Mouse (Mus musculus) C3H10T1/2 (cell line): Measurements from ENCODE around the gene Unc13a. TPM values are rescaled to one million over a fixed set of nuclear protein-coding genes. Genes with fewer than 3 reads are reported as not detected.

Experiments
- polyA plus RNA-seq, 2 experiments: library from polyadenylated mRNA; unstranded; fragments of >200 nt; fragmentation: generic; extraction: Trizol; gene quantifications; one replicate each; pipeline ENCODE4 v1.2.1; 2012; ENCODE audit warnings: missing spikeins in 2 of 2

Gene Unc13a
- under 1 TPM; 0.51 to 0.96 TPM for polyA plus RNA-seq

DNA sequence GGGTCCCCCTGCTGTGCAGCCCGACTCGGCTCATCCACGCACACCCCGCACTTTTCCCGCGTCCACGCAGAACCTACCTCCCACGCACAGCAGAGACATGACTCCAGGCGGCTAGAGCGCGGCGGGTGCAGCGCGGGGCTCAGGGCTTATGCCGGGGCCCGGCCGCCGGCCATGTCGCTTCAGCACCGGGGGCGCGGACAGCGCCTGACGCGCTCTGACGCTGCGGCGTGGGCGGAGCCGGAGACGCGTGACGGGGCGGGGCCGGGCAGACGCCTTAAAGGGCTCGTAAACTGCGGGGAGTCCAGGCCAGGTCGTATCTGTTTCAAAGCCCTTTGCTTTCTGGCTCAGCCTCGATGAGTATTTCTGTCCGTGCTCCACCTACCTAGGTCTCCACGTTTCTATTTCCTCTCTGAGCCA is at the start of gene Unc13a:
TSS of gene Unc13a (minus strand) at position 209 of the 417 bp plus-strand sequence.

DNA sequence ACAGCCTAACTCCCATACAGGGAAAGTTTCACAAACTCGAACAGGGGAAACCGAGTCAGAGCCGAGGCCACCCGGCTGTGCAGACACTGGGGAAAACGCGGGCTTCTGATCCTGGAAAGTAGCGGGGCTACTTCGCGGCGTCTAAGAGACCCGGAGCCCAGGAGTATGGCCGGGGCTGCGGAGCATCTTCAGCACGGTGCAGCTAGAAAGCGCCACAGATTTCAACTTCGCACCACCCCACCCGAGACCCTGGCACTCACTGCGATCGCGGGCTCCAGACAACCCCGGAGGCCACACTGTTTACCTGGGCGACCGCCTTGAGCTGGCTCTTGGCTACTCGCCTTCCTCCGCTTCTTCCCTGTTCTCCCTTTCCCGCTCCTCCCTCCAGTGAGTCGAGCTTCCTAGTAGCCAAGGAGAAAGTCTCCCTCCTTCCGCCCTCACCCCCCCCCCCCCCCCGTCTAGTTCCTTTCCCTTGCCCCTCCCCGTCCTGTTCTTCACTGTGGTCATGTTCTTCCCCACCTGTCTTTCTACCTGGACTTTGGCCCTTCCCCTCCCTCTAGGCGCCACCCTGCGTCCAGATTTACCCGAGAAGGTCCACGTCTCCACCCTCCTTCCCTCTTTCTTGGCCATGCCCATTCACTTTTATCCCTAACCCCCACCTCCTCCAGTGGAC is 30.0 kb upstream of the Unc13a start, which contains the start of gene B3gnt3:
TSS of gene B3gnt3 (minus strand) at position 376 of the 673 bp plus-strand sequence.

DNA sequence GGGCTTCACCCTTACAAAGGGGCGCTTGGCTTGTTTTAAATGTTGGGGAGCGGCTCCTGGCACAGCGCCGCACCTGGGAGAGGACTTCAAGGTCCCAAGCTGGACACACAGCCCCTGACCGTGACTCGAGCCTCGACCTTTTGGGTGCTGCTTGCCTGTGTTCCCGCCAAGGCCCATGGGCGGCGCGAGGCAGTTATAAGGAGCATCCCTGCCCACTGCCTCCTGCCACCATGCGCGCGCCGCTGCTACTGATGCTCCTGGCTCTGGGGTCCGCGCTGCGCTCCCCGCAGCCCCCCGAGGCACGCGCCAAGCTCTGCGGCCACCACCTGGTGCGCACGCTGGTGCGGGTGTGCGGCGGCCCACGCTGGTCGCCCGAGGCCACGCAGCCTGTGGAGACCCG is 17.5 kb upstream of the Unc13a start, which contains the start of gene Insl3:
TSS of gene Insl3 (plus strand) at position 187 of the 400 bp plus-strand sequence.

GRCm38 (mm10) chr8:71676020-71676741 is 4.6 kb upstream of the Unc13a start, which contains the start of gene Jak3:
TSS of gene Jak3 (plus strand) at chr8:71676296.

DNA sequence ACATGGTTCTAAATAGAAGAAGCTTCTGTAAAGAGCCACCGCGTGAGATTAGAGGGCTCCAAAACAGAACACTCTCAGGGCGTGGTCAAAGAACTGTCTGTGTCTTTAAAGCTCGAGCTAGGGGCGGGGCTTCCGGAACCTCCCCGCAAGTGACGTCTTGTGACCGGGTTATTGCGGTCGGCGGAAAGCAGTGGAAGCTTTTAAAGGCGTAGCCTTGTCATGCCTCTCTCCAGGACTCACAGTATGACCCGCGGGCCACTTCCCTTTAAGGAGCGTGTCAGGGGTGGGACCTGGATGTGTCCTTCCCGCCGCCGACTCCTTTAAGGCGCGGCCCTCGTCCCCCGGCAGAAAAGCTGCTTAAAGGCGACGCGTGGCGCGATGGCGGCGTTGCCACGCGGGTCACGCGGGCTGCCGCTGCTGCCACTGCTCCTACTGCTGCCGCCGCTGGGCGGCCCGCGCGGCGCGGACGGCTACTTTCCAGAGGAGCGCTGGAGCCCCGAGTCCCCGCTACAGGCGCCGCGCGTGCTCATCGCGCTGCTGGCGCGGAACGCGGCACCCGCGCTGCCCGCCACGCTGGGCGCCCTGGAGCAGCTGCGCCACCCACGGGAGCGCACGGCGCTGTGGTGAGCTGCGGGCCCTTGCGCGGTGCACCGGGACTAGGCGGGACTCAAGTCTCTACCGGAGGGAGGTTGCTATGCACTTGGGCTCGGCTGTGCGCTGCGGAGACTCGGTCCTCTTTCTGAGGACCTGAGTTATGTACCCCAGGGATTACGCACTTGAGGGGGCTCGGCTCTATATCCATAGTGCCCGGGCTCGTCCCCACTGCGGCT is 60.5 kb downstream of the Unc13a start, which contains the start of gene Colgalt1:
TSS of gene Colgalt1 (plus strand) at position 177 of the 830 bp plus-strand sequence.

DNA sequence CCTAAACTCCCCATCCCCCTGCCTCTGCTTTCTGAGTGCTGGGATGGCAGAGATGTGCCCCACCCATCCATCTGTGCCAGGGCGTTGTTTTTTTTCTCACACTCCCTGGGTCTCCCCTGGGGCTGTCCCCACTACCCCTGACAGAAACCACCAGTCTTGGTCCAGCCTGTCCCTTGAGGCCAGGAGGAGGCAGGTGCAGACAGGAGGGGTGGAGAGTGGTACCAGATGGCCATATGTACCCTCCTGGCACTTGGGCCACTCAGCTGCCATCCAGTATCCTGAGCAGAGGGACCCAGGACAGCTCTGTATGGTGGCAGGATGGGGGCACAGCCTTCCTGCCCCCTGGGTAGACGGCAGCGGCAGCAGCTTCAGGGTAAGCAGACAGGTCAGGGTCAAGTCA is 74.1 kb downstream of the Unc13a start, which contains the start of gene Fam129c:
TSS of gene Fam129c (plus strand) at position 198 of the 400 bp plus-strand sequence.

DNA sequence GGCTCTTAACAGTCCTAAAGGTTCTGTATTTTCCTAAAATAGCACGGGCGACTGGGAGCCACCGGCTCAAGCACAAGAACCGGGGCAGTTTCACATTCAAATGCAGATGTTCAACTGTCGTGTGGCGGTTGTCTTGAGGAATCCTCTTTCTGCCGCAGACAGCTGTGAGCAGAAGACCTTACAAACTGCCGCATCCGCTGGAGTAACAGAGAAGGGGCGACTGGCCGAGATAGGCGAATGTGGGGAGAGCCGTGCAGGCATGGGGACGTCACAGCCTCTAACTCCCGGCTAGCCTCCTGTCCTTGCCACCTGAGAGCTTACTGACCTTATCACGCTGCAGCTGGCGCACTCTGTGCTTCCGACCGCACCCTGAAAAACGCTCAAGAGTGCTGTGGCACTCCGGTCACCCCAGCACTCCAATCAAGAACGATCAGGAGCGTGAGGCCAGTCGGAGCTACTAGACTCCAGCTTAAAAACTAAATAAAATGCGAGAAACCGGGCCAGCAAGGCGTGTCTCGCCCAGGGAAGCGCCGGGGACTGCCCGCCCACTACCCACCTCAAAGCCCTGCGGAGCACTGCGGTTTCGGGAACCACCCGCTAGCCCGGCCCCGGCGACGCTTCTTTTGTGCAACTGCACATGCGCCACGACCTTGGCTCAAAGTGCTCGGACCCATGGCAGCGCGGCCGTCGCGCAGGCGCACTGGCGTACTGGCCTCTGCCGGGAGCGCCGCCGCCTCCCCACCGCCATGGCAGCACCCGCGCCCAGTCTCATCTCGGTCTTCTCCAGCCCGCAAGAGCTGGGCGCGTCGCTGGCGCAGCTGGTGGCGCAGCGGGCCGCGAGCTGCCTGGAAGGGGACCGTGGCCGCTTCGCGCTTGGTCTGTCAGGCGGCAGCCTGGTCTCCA is 79.8 kb downstream of the Unc13a start, which contains the start of gene Pgls:
TSS of gene Pgls (plus strand) at position 706 of the 903 bp plus-strand sequence.

Other genes starting within 250 kb of the Unc13a start
- gene Abhd8, start 208.1 kb downstream of the Unc13a start, polyA plus RNA-seq = 100 to 1,000 TPM in 1 of 2 experiments, 10 to 100 TPM in 1; 62.4 to 135 TPM
- 100 to 1,000 TPM in 1 of 2 experiments, 10 to 100 TPM in 1; 85.2 to 111 TPM for gene Mrpl34, start 206.8 kb downstream of the Unc13a start, polyA plus RNA-seq
- gene Dda1, start 202.6 kb downstream of the Unc13a start, polyA plus RNA-seq = 10 to 100 TPM; 60.9 to 90.0 TPM
- 10 to 100 TPM in 1 of 2 experiments, 1 to 10 TPM in 1; 4.6 to 25.7 TPM for gene Ano8, start 185.8 kb downstream of the Unc13a start, polyA plus RNA-seq
- gene Gtpbp3, start 183.7 kb downstream of the Unc13a start, polyA plus RNA-seq = 10 to 100 TPM; 16.4 to 24.2 TPM
- 1 to 10 TPM in 1 of 2 experiments, under 1 TPM in 1; 0.33 to 1.3 TPM for gene Plvap, start 160.0 kb downstream of the Unc13a start, polyA plus RNA-seq
- under 1 TPM; 0.01 to 0.32 TPM for gene Ccdc194, start 146.0 kb downstream of the Unc13a start, polyA plus RNA-seq
- gene Bst2, start 134.3 kb downstream of the Unc13a start, polyA plus RNA-seq = 10 to 100 TPM; 11.1 to 98.6 TPM
- 100 to 1,000 TPM; 101 to 142 TPM for gene Mvb12a, start 128.8 kb downstream of the Unc13a start, polyA plus RNA-seq
- gene Tmem221, start 112.9 kb downstream of the Unc13a start, polyA plus RNA-seq = not detected
- under 1 TPM in 1 of 2 experiments, not detected in 1; 0.04 TPM for gene Nxnl1, start 105.2 kb downstream of the Unc13a start, polyA plus RNA-seq
- gene Slc27a1, start 102.9 kb downstream of the Unc13a start, polyA plus RNA-seq = 10 to 100 TPM; 10.5 to 16.2 TPM
- 100 to 1,000 TPM; 229 to 539 TPM for gene Pgls, start 79.6 kb downstream of the Unc13a start, polyA plus RNA-seq
- 1 to 10 TPM in 1 of 2 experiments, under 1 TPM in 1; 0.47 to 4.4 TPM for gene Fam129c, start 74.1 kb downstream of the Unc13a start, polyA plus RNA-seq
- gene Colgalt1, start 60.8 kb downstream of the Unc13a start, polyA plus RNA-seq = 10 to 100 TPM; 23.2 to 50.3 TPM
- 1 to 10 TPM; 1.3 to 4.2 TPM for gene Jak3, start 4.5 kb upstream of the Unc13a start, polyA plus RNA-seq
- gene Insl3, start 17.5 kb upstream of the Unc13a start, polyA plus RNA-seq = 1 to 10 TPM in 1 of 2 experiments, under 1 TPM in 1; 0.28 to 2.8 TPM
- gene B3gnt3, start 30.0 kb upstream of the Unc13a start, polyA plus RNA-seq = not detected
- gene Fcho1, start 54.0 kb upstream of the Unc13a start, polyA plus RNA-seq = under 1 TPM in 1 of 2 experiments, not detected in 1; 0.01 TPM
- gene Zfp709, start 210.3 kb upstream of the Unc13a start, polyA plus RNA-seq = under 1 TPM in 1 of 2 experiments, not detected in 1; 0.12 TPM
- under 1 TPM; 0.02 to 0.96 TPM for gene Zfp882, start 236.9 kb upstream of the Unc13a start, polyA plus RNA-seq
- gene Zfp617, start 236.9 kb upstream of the Unc13a start, polyA plus RNA-seq = 1 to 10 TPM in 1 of 2 experiments, under 1 TPM in 1; 0.18 to 2.3 TPM